Mouse (Mus musculus) T-helper 2 cell (primary cell): Measurements from ENCODE around the gene Dtx1.

Experiments
- in situ Hi-C: fragments of 300-600 bp; cut with MboI, MseI; formaldehyde crosslinking; loops from one replicate; pipeline ENCODE4 v1.15.1; 2025; ENCODE audit warnings: high pct_unique_total_duplicates

The Dtx1 gene

GRCm38 (mm10) chr5:120711827-120712226 lies at the start of gene Dtx1:
Gene Dtx1 (minus strand): TSS chr5:120711927.
- in situ Hi-C loops, result loop anchor here (5.0 kb wide), 2 partner anchors 35 to 90 kb away; no protein-coding TSS in a partner anchor

- in situ Hi-C loops, result no loop called here
Observed at GRCm38 (mm10) chr5:120754215-120754614, 42.5 kb upstream of the Dtx1 start.

GRCm38 (mm10) chr5:120752786-120753185 lies 41.1 kb upstream of the Dtx1 start:
- in situ Hi-C loops, result no loop called here

GRCm38 (mm10) chr5:120751206-120751605 lies 39.5 kb upstream of the Dtx1 start:
- in situ Hi-C loops, result no loop called here

- in situ Hi-C loops, result no loop called here
Observed at GRCm38 (mm10) chr5:120749688-120750087, 38.0 kb upstream of the Dtx1 start, which contains the start of gene Oas2. Gene Oas2 (minus strand): TSS chr5:120749853.

- in situ Hi-C loops, result no loop called here
Observed at GRCm38 (mm10) chr5:120746451-120746850, 34.7 kb upstream of the Dtx1 start.

GRCm38 (mm10) chr5:120742125-120742524 lies 30.4 kb upstream of the Dtx1 start:
- in situ Hi-C loops, result no loop called here

GRCm38 (mm10) chr5:120734380-120734990 lies 22.8 kb upstream of the Dtx1 start:
- in situ Hi-C loops, result no loop called here

- in situ Hi-C loops, result no loop called here
Observed at GRCm38 (mm10) chr5:120733696-120734095, 22.0 kb upstream of the Dtx1 start.

GRCm38 (mm10) chr5:120732740-120733139 lies 21.0 kb upstream of the Dtx1 start:
- in situ Hi-C loops, result no loop called here

- in situ Hi-C loops, result no loop called here
Observed at GRCm38 (mm10) chr5:120729319-120729718, 17.6 kb upstream of the Dtx1 start.

- in situ Hi-C loops, result no loop called here
Observed at GRCm38 (mm10) chr5:120725811-120726455, 14.2 kb upstream of the Dtx1 start.

- in situ Hi-C loops, result no loop called here
Observed at GRCm38 (mm10) chr5:120721005-120721404, 9.3 kb upstream of the Dtx1 start.

GRCm38 (mm10) chr5:120718600-120719378 lies 7.1 kb upstream of the Dtx1 start:
- in situ Hi-C loops, result no loop called here

GRCm38 (mm10) chr5:120717136-120717535 lies 5.4 kb upstream of the Dtx1 start:
- in situ Hi-C loops, result no loop called here

GRCm38 (mm10) chr5:120714314-120714713 lies 2.6 kb upstream of the Dtx1 start:
- in situ Hi-C loops, result loop anchor here (5.0 kb wide), 2 partner anchors 37 to 92 kb away; no protein-coding TSS in a partner anchor

GRCm38 (mm10) chr5:120712721-120713120 lies 994 bp upstream of the Dtx1 start:
- in situ Hi-C loops, result loop anchor here (5.0 kb wide), 2 partner anchors 35 to 90 kb away; no protein-coding TSS in a partner anchor

GRCm38 (mm10) chr5:120711416-120711815 lies 311 bp downstream of the Dtx1 start:
- in situ Hi-C loops, result loop anchor here (5.0 kb wide), 2 partner anchors 34 to 89 kb away; no protein-coding TSS in a partner anchor

- in situ Hi-C loops, result loop anchor here (5.0 kb wide), 2 partner anchors 34 to 89 kb away; no protein-coding TSS in a partner anchor
Observed at GRCm38 (mm10) chr5:120710826-120711248, 890 bp downstream of the Dtx1 start.

GRCm38 (mm10) chr5:120710161-120710825 lies 1.4 kb downstream of the Dtx1 start:
- in situ Hi-C loops, result loop anchor here (5.0 kb wide), 2 partner anchors 33 to 88 kb away; no protein-coding TSS in a partner anchor

GRCm38 (mm10) chr5:120706976-120707375 lies 4.8 kb downstream of the Dtx1 start:
- in situ Hi-C loops, result no loop called here
